Mouse (Mus musculus) gastrocnemius, adult 2 months (tissue): ENCODE measurements around the gene Tedc2. TPM values are rescaled to one million over a fixed set of nuclear protein-coding genes. Genes with fewer than 3 reads are reported as not detected.

Experiments used
- DNase-seq: peaks from one replicate; pipeline ENCODE4 v3.0.0; 2022
- H3K27ac ChIP-seq: fragments of 200-600 bp; 2 replicates; pipeline ENCODE4 v1.8.1; 2022; ENCODE audit warnings: mild to moderate bottlenecking
- H3K4me3 ChIP-seq: fragments of 200-600 bp; 2 replicates; pipeline ENCODE4 v1.8.1; 2022; ENCODE audit warnings: mild to moderate bottlenecking, moderate library complexity
- CTCF ChIP-seq: fragments of 200-600 bp; IDR thresholded peaks from 2 replicates; pipeline ENCODE4 v1.8.1; 2022; ENCODE audit warnings: antibody characterized with exemption, mild to moderate bottlenecking, moderate library complexity
- intact Hi-C: fragments of 180-260 bp; cut with DNase I; formaldehyde crosslinking; loops from one replicate; pipeline ENCODE4 v1.15.1; 2025
- total RNA-seq, 2 experiments: library from RNA; stranded (reverse); gene quantifications; 2 replicates each; pipeline ENCODE4 v1.2.3; 2021

Gene Tedc2
- total RNA-seq, 2 experiments from 2014 or later, result 1.4 to 2.5 TPM

DNA sequence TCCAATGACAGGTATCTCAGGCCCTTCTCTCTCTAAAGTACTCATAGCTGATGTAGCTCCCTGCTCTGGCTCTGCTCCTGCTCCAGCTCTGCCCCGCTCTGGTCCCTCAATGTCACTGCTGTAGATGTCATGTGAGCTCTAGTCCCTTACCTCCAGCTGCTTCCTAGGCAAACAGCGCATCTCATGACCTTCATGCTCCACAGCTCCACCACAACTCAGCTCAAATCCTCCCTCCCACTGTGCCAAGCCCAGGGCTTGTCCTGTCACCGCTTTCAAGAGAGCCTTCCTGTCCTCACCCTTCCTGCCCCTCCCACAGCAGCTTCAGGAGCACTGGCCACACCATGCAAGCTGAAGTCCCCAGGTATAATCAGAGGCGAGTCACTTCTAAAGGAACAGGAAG is 20.9 kb downstream of the Tedc2 start:
- no peak for DNase-seq
- no peak overlapping the region for H3K4me3 ChIP-seq
- H3K27ac ChIP-seq, result no peak overlapping the region
- TF ChIP-seq CTCF, result no peak
- intact Hi-C loops, result no loop called here

DNA sequence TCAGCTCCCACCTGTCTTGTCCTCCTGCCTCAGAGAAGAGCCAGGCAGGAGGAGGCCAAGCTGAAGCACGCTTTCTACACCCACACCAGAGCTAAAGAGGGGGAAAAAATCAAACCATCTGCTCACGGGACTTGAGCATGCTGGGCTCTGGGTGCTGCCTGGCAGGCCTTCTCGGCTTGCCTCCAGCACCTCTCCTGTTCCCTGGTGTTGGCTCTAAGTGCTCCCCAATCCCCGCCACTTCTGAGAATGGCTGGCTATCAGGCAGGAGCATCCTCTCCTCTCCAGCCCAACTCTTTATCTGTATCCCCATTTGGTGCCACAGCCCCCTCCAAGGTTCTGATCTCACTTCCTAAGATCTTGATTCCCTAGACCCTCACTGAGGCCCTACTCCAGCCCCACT is 21.4 kb downstream of the Tedc2 start:
- no peak overlapping the region for H3K27ac ChIP-seq
- TF ChIP-seq CTCF, result no peak
- H3K4me3 ChIP-seq, result no peak overlapping the region
- peak; percentile 39 for DNase-seq
- intact Hi-C loops, result no loop called here

DNA sequence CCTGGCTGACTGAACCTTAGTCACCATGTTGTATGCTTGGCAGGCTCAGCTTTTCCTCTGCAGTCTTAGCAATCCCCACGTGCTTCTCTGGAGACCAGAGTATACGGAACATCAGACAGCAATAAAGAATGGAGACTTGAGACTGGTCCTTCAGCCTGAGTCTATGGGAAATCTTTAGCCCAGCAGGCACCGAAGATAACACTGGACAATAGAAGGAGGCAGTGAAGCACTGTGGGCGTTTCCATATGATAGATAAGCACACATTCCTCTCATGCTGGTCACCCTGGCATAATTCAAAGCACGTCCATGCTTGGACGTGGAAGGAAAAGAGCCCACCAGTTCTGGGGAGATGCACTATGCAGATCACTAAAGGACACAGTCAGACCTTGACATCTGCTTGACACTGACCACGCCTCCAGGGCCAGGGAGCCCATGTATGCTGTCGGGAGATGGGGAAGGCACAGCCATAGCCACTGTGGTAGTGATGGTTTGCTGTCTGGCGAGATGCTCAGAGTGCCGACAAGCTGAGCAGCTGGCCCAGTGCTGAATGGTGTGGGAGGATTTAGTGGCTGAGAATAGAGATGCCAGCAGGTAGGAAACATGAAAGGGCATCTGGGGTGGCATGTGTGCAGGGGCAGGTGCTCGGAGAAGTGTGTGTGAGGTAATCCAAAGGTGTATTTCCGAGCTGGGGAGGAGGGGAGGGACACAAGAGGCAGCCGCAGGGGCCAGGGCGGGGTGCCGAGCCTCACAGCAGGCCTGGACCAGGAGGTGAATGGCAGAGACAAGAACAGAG is 23.4 kb downstream of the Tedc2 start:
- Histone ChIP-seq H3K27ac (no peak overlapping the region), H3K4me3 (no peak overlapping the region)
- no peak for TF ChIP-seq CTCF
- intact Hi-C loops, result no loop called here
- no peak for DNase-seq

DNA sequence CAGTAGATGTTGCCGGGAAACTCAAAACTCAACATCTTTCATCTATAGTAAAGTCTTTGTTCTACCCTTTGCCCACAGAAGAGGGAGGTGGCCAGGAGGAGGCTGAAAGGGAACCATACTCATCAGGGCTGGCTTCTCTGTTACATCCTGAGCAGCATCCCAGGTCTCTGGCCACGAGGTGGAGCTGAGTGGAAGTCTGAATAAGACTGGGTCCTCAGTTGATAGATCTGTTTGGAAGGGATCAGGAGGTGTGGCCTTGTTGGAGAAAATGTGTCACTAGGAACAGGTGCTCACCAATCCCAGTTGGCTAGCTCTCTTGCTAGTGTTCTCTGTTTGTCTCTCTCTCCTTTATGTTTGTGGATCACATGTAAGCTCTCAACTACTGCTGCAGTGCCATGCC is 25.3 kb downstream of the Tedc2 start:
- Histone ChIP-seq H3K4me3 (no peak overlapping the region), H3K27ac (no peak overlapping the region)
- no peak for DNase-seq
- intact Hi-C loops, result no loop called here
- TF ChIP-seq CTCF, result no peak

DNA sequence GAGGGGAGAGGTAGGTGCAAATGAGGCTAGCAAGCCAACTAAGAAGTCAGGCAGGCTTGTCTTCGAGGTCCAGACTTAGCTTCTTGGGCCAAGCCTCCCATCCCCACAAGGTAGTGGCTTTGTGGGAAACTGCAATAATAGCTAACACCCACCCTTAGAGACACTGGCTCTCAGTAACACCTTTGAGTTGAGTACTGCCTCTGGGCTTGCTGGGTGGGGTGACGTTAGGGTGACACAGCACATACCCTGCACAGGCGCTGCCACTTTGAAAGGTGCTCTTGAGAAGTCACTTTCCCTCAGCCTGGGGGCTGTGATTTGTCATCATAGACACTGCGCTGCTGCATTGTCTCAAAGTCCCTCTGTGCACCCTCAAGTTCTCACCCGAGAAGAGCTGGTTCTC is 26.9 kb downstream of the Tedc2 start:
- Histone ChIP-seq H3K27ac (peak overlapping the region; percentile 24), H3K4me3 (no peak overlapping the region)
- intact Hi-C loops, result no loop called here
- no peak for TF ChIP-seq CTCF
- no peak for DNase-seq

DNA sequence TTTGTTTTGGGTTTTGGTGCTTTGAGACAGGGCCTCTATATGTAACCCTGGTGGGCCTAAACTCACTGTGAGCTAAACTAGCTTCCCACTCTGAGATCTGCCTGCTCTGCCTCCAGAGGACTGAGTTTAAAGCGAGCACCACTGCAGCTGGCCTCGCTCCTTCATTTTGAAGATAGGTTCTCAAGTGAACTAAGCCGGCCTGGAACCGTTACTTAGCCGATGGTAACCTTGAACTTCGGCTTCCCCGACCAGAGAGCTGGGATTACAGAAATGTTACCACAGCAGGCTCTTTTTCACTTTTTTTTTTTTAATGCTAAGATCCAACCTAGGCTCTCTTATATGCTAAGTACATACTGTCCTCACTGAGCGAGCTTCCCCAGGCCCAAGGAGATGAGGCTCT is 27.4 kb downstream of the Tedc2 start:
- no peak for DNase-seq
- Histone ChIP-seq H3K4me3 (no peak overlapping the region), H3K27ac (peak overlapping the region; percentile 24; the same call in 1 of the 2 replicates)
- TF ChIP-seq CTCF, result no peak
- intact Hi-C loops, result no loop called here

DNA sequence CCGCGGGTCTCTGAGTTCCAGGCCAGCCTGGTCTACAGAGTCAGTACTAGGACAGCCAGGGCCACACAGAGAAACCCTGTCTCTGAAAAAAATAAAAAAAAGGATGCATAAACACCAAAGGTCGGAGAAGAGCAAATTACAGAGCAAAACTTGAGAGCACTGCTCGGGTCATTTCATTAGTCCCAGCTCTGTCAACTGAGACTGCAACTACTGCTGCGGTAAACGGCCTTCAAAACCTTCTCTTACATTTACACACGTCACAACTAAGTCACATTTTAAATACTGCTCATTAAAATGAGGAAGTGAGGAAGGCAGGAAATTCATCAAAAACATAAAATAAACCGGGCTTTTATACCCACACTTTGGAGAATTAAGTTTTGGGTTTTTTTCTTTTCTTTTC is 27.8 kb downstream of the Tedc2 start:
- DNase-seq, result no peak
- Histone ChIP-seq H3K4me3 (no peak overlapping the region), H3K27ac (peak overlapping the region; percentile 80)
- TF ChIP-seq CTCF, result no peak
- intact Hi-C loops, result no loop called here

DNA sequence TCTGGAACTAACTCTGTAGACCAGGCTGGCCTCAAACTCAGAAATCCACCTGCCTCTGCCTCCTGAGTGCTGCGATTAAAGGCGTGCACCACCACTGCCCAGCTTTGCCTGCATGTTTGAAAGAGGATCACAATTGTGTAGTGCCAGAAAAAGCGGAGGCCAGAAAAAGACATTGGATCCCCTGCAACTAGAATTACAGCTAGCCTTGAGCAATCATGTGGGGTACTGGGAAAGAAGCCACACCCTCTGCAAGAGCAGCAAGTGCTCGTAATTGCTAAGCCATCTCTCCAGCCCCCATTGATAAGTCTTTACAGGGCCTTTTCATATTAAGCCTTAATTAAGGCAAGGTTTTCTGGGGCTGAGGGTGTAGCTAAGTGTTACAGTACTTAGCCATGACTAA is 29.2 kb downstream of the Tedc2 start:
- TF ChIP-seq CTCF, result no peak
- H3K4me3 ChIP-seq, result peak overlapping the region; percentile 14; the same call in 1 of the 2 replicates
- peak; percentile 64 for DNase-seq
- intact Hi-C loops, result no loop called here
- H3K27ac ChIP-seq, result peak overlapping the region; percentile 80

DNA sequence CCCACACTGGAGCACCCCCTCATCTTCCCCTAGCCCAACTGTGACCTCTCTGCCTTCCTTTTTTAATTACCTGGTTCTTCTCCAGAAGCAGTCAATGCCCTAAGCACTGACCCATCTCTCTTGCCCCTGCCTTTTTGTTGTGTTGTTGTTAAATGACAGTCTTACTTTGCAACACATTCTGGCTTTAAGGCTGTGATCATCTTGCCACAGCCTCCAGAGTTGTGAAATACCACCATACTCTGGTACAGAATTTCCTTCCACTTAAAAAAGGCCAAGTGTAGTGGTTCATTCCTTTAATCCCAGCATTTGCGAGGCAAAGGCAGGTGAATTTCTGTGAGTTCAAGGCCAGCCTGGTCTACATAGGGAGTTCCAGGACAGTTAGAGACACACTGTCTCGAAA is 29.7 kb downstream of the Tedc2 start:
- DNase-seq, result no peak
- Histone ChIP-seq H3K27ac (no peak overlapping the region; the same call in 1 of the 2 replicates), H3K4me3 (no peak overlapping the region)
- TF ChIP-seq CTCF, result no peak
- intact Hi-C loops, result no loop called here

DNA sequence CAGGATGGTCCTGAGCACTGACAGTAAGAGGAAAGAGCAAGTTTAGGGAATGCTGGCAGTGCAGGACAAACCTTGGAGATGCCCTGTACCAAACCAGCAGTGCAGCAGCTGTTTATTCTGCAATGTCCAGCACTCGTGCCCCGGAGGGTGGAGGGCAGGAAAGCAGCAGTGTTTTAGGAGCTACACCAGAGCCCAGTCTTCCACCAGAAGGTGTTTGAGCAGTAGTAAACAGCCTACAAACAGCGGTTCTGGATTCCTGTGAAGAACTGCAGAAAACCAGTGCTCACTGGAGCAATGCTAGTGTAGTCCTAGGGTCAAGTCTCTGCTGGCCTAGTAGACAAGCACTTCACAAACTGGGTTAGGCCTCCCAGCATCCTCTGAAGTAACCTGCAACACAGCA is 46.4 kb downstream of the Tedc2 start:
- no peak for TF ChIP-seq CTCF
- no peak for DNase-seq
- no peak overlapping the region for H3K27ac ChIP-seq
- H3K4me3 ChIP-seq, result no peak overlapping the region
- intact Hi-C loops, result loop anchor here (5.0 kb wide), 2 partner anchors 48 to 218 kb away; partner anchors contain the start of gene Tedc2

DNA sequence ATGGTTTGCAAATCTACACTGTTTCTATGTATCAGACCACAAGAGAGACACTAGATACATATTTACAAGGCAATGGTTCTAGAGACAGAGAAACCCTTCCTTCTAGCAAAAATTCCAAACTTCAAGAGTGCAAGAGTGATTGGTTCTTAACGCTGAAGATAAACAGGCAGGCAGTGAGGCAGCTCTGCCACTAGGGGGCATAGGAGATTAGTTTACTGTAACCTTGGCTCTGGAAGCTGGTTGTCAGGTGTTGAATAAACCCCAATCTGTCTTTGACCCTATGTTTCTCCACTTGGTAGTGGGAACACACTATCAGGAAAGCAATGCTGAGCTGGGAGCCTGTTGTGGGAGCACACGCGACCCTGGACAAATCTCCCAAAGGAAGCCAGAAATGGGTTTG is 47.2 kb downstream of the Tedc2 start:
- no peak overlapping the region for H3K27ac ChIP-seq
- peak; percentile 97 for TF ChIP-seq CTCF

DNA sequence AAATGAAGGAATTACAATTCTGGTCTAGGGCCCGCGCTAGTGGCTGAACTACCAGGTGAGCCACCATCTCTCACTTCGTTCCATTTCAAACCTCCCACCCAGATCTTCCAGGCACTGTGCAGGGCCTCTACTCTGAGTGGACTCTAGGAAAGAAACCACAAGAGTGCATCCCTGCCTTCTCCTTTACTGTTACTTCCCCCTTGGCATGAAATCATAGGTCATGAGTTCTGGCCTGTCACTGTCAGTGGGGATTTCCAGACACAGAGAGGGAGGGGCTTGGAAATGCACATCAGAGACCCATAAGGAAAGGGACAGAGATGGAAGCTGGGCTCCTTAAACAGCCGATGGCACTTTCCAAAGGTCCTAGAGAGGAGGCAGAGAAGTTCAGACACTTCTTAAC is 48.9 kb downstream of the Tedc2 start:
- intact Hi-C loops, result loop anchor here (2.0 to 5.0 kb wide), 4 partner anchors 51 to 221 kb away; partner anchors contain the start of gene Tedc2
- H3K4me3 ChIP-seq, result no peak overlapping the region
- H3K27ac ChIP-seq, result no peak overlapping the region; the same call in 1 of the 2 replicates
- TF ChIP-seq CTCF, result no peak
- DNase-seq, result peak; percentile 14

More for the DNA sequence above, 47.2 kb downstream of the Tedc2 start:
- H3K4me3 ChIP-seq, result no peak overlapping the region
- intact Hi-C loops, result loop anchor here (1.0 to 5.0 kb wide), 4 partner anchors 49 to 219 kb away; partner anchors contain the start of gene Tedc2
- DNase-seq, result peak; percentile 68

DNA sequence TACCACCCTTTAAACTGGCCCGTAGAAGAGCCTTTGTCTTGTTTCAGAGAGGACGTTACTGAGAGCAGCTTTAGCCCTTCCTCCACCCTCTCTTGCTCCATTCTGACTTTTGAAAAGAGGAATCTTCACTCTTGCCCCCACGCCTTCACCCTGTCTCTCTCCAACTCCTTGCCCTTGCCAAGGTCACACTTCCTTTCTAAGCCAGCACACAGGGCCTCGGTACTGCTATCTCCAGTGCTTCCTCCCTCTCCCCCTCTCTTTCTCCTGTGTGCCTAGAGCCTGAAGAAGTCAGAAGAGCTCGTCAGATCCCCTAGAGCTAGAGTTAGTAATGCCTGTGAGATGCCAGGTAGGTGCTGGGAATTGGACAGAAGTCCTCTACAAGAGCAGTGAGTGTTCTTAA is 49.9 kb downstream of the Tedc2 start:
- H3K27ac ChIP-seq, result peak overlapping the region; percentile 100; the same call in 1 of the 2 replicates
- intact Hi-C loops, result loop anchor here (2.0 to 5.0 kb wide), 3 partner anchors 52 to 222 kb away; partner anchors contain the start of gene Tedc2
- peak; percentile 15 for DNase-seq
- TF ChIP-seq CTCF, result no peak
- H3K4me3 ChIP-seq, result no peak overlapping the region

DNA sequence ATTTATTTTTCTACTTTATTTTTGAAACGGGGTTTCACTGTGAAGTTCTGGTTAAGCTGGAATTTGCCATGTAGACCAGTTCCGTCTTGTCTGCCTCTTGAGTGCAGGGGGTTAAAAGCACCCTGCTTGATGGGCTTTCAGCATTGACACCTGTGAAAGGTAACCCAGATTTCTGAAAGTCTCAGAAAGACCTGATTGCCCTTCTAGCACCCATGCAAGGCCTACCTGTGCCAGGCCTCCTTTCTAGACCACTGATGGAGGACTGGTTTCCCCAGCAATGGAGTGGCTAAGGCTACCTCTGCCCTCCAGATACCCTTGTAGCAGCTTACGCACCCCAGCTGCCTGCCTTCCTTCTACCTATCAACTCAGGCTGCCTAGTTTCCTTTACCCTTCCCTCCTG is 50.5 kb downstream of the Tedc2 start:
- TF ChIP-seq CTCF, result no peak
- peak overlapping the region; percentile 89 for H3K4me3 ChIP-seq
- peak overlapping the region; percentile 100 for H3K27ac ChIP-seq
- no peak for DNase-seq
- intact Hi-C loops, result loop anchor here (2.0 to 5.0 kb wide), 3 partner anchors 52 to 222 kb away; partner anchors contain the start of gene Tedc2
